Mouse (Mus musculus): ENCODE data around the gene Gm5849.
"Not testable (repeated sequence)": the region's sequence is repeated elsewhere in the genome, so short reads cannot be mapped to it uniquely, and the experiment has no call there.

The Gm5849 gene

DNA sequence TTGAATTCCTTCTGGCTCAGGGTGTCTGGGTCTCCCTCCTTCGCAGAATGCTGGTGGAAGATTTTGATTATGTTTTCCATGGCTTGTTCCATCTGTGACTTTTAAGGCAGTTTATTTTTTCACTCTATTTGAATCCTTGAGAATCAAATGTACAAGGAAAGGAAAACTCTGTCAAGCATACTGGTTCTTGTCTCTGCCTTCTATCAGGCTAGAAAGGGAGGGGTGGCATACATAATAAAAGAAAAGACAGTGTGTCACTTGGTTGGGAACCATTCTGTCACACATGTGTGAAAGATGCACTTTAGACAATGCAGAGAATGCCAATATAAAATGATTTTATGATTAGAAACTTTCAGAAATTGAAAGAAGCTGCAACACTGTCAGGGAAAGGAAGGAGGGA lies at the start of gene Gm5849:
Gene Gm5849 (minus strand): TSS at position 101 of the 400 bp plus-strand sequence.
- DNase-seq (ENCODE audit: extremely low spot score, low spot score), result not testable (repeated sequence)

DNA sequence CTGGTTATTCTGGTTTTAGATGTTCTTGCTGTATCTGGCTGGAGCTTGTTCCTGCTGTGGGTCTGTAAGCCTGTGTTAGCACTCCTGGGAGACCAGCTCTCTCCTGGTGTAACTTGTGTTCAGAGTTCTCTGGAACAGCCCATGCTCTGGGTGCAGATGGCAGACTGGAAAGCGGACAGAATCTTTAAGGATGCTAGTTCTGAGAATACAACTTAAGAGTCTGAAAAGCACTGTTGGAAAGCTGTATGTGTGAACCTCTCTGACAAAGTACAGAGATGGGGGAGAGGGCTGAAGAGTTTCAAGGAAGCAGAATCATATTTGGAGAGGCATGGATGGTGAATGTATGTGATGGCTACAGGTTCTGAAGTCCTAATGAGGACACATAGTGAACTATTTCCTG lies 28.0 kb downstream of the Gm5849 start:
- no peak for DNase-seq (ENCODE audit: extremely low spot score, low spot score)

DNA sequence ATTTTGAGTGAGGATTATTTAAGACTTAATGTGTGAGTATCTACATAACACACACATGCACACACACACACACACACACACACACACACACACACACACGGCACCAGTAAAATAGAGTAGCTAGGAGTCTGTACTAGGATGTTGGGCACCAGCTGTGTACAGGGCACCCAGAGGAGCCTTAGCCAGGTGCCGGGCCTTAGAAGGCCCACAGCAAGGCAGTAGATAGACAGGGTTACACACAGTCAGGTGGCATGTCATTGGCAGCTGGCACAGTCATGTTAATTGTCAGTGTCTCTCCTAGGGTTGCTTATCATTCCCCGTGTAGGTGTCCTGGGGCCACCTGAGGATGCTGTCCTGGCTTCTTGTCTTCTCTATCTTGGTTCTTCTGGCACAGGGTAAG lies 51.1 kb downstream of the Gm5849 start, which contains the start of gene Pglyrp4:
Gene Pglyrp4 (plus strand): TSS at position 301 of the 400 bp plus-strand sequence.
- DNase-seq (ENCODE audit: extremely low spot score, low spot score), result no peak

Measured in neural tube, embryonic 10.5 days (tissue).